Mouse (Mus musculus) brain, adult 2 months (tissue): ENCODE measurements at regions not wholly inside any gene's neighbourhood (a gene's known extent, or its start where the extent isn't known, plus 50 kb on each side); places are given as distances from the start of the nearest gene placed in this dataset.

Experiments used
- DNase-seq: peaks from one replicate; pipeline ENCODE4 v3.0.0; 2011; ENCODE audit warnings: low read depth, low spot score

DNA sequence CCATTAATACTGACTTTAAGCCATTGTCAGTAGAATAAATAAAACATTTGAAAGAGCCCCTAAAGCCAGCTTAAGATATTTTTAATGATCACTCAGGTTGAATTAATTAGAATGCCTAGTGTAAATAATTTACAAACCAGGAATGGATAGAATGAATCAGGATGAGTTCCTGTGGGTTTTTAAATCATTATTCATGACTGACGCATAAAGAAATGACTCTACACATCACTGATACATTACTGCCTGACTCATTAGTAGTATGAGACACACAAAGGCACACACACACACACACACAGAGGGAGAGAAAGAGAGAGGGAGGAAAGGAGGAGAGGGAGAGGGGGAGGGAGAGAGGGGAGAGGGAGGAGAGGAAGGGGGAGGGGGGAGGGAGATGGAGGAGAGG is 612.0 kb downstream of the Ipmk start:
- no peak for DNase-seq

DNA sequence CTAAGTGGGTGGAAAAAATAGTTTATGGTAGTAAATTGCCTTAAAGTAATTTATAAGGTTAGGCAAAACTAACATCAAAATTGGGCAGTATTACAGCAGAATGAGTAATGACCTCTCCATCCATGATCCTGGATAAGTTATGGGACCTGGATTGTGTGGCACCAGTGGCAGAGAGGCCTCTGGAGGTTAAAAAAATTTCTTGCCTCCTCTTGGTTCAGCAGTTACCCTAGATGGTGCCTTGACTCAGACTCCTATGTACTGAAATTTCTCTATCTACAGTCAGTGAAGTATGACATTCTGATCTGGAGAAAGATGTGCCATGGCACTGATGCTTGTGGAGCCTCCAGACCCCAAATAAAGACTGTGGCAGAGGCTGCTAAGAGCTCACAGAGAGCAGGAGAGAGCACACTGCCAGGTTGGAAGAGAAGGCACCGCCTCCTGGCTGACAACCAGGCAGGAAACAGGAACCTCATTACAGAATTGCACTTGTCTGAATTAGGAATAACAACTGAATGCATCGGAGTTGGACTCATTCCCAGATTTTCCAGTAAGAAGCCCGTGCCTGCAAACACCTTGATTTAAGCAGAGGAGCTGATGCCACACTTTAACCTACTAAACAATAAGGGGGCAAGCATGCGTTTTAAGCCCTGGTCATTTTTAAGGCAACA is 613.0 kb downstream of the Ipmk start:
- DNase-seq, result peak; percentile 61

DNA sequence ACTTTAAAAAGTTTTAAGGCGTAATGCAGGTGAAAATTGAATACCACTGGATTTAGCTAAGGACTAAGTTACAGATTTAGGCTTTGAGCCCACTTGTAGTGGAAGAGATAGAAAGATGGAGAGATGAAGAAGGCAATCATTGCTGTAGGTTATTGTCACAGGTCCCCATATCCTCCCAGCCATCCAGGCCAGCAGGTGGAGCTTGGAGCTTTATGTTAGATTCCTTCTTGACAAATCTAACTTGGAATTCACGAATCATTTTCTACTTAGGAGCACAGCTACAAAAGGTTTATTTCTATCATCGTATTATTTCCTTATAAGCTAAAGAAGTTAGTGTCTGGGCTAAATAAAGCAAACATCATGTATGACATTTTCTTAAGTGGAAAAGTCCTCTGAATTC is 630.5 kb downstream of the Ipmk start:
- peak; percentile 55 for DNase-seq

DNA sequence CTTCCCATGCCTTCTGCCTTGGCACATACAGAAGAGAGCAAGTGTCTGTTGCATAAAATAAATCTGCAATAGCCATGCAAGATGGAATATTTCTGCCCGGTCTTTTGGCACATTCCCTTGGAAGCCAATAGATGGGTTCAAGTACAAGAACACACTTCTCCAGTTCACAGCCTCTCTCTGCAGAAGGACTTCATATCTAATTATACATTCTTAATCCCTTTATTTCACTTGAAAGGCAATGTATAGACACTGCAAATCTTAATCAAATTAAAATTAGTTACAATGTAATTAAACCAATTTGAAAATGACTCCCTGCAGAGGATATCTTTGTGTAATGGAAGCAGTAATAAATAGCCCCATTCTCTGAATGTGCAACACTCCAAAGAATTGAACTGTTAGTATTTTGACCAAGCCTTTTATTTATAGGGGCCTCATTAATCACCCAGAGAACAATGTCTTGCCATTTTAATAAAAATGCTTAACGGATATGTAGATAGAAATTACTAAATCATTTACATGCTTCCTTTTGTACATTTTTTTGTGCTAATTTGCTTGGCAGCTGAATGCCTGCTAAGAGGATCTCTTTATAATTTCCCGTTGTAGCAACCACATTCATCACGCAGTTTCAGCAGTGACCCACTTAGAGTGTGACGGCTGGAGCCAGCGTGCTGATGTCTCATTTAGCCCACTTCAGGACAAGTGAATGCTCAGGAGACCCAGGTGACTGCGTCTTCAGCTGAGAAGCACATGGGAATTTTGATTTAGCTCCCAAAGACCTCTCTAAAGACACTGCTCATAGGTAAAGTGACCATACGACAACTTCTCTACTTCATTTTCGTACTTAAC is 651.5 kb upstream of the Zwint start:
- DNase-seq, result peak; percentile 58
